Mouse (Mus musculus): ENCODE measurements around the gene Myh14.

The Myh14 gene

DNA sequence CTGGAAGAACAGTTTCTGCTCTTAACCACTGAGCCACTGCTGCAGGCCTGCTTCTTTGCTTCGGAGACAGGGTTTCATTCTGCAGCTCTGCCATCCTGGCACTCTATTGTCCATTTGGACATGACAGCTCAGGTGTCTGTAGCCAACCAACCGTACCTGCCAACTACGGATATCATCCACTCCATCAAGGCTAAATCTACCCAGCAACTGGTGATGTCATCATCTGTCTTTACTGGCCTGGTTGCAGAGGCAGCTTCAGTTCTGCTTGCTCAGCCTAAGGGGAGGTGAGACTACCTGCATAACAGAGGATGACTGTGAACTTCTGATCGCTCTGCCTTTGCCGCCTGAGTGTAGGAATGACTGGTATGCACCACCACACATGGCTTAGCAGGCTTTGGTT, 1.6 kb upstream of the Myh14 start:
- no peak for DNase-seq (ENCODE audit: low spot score in 2 of 2)

DNA sequence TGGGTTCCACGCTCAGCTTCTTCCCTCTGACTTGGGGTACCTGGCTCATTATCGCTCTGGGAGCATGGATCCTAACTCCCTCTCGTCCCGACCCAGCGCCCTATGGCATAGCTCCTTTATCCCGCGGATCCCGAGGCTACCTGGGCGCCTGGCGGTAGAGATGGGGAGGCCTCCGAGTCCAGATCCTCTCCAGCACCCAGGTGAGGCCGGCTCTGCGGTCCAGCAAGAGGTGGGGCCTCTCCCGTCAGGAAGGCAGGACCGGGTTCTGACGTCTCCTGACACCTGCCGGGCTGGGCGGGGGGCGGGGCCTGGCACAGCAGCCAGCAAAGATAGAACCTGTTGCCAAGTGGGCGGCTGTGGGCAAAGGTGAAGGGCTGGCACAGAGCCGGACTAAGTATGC, 1.5 kb downstream of the Myh14 start:
- no peak for DNase-seq (ENCODE audit: low spot score in 2 of 2)

GRCm38 (mm10) chr7:44667996-44668738, 2.5 kb downstream of the Myh14 start:
- DNase-seq (ENCODE audit: low spot score in 2 of 2): no peak

GRCm38 (mm10) chr7:44666462-44666861, 4.2 kb downstream of the Myh14 start:
- no peak for DNase-seq (ENCODE audit: low spot score in 2 of 2)

- DNase-seq (ENCODE audit: low spot score in 2 of 2): no peak
These were observed 5.9 kb downstream of the Myh14 start for GRCm38 (mm10) chr7:44664731-44665130.

DNA sequence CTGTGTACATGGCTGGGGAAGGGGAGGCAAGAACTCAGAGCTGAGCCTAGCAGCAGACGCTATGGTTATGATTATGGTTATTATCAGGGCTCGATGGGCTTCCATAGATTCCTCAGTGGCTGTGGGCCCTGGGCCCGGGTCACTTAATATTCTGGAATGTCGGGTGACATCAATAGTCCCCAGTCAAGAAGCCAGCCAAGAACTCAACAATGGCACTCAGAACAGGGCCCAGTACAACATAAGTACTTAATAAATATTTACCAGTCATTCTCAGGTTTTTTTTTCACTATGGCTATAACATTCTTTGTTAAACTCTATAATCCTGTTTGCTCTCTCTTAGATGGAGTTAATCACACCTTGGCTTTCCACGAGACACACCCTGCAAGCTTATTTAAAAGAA, 7.1 kb downstream of the Myh14 start:
- DNase-seq (ENCODE audit: low spot score in 2 of 2): no peak

DNA sequence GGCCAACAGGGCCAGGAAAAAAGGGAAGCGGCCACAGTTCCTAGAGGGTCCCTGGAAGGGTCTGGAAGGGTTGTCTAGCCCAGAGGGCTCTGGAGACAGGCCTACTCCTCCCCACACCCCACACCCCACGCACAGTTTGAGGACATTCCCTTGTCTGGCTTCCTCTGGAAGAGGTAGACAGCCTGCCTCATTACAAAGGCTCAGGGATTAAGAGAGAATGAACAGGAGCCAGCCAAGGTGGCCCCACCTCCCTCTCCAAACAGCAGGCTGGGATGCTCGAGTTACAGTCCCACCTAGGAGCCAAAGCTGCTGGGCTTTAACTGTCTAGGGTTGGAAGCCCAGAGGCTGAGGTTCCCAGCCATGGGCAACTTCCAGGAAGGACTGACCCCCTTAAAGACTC, 8.1 kb downstream of the Myh14 start:
- no peak for DNase-seq (ENCODE audit: low spot score in 2 of 2)

- no peak for DNase-seq (ENCODE audit: low spot score in 2 of 2)
These were observed 8.5 kb downstream of the Myh14 start for GRCm38 (mm10) chr7:44662168-44662567.

DNA sequence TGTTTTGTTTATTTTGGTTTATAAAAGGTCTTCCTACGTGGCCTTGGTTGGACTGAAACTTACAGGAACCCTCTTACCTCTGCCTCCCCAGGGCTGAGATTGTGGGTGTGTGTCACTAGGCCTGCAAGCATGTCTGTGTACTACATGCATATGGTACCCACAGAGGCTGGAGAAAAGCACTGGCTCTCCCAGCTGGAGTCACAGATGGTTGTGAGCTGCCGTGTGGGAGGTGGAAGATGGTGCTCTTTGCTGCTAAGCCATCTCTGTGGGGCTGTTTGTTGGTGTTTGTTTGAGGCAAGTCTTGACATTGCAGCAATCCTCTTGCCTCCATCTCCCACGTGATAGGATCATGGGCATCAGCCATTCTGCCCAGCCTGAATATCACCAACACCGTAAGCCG, 9.4 kb downstream of the Myh14 start:
- DNase-seq (ENCODE audit: low spot score in 2 of 2): no peak

DNA sequence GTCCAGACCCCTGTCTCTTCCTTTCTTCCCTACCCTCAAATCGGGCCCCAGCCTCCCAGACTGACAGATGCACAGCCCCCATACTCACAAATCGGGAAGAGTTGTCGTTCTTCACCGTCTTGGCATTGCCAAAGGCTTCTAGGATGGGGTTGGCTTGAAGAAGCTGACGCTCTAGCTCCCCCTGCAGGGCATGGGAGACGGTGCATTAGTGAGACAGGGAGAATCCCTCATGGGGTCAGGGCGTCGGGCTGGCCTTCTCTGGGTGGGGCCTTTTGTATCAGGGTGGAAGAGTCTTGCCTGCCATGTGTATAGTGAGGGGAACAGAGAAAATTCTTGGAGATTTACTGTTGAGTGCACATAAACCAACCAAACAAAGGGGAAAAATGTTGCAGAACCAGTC, 15.1 kb downstream of the Myh14 start:
- peak; percentile 56 to 84 for DNase-seq (ENCODE audit: low spot score in 2 of 2)

- DNase-seq (ENCODE audit: low spot score in 2 of 2): peak in 1 of 2 experiments; percentile 26
These were observed 16.9 kb downstream of the Myh14 start for GRCm38 (mm10) chr7:44653773-44654172.

DNA sequence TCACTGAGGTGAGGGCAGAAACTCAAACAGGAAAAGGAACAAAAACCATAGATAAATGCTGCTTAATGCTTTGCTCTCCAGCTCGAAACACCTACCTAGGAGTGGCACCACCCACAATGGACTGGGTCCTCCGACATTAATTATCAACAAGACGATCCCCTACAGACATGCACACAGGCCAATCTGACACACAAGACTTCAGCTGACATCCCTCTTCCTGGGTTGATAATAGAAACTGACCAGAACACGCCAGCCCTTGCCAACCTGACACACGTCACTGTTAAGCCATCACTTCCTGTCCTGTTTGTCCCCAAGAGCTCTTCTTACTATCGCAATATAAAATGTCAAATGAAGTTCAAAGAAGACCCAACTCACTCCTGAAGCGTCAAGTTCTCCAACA, 19.2 kb downstream of the Myh14 start:
- no peak for DNase-seq (ENCODE audit: low spot score in 2 of 2)

- DNase-seq (ENCODE audit: low spot score in 2 of 2): peak; percentile 32 to 82
These were observed 20.7 kb downstream of the Myh14 start for GRCm38 (mm10) chr7:44649990-44650389.

- no peak for DNase-seq (ENCODE audit: low spot score in 2 of 2)
These were observed 21.5 kb downstream of the Myh14 start for GRCm38 (mm10) chr7:44649094-44649610.

- DNase-seq (ENCODE audit: low spot score in 2 of 2): no peak
These were observed 22.9 kb downstream of the Myh14 start for GRCm38 (mm10) chr7:44647729-44648128.

GRCm38 (mm10) chr7:44647042-44647724, 23.5 kb downstream of the Myh14 start:
- DNase-seq (ENCODE audit: low spot score in 2 of 2): peak; percentile 64 to 84

- no peak for DNase-seq (ENCODE audit: low spot score in 2 of 2)
These were observed 24.7 kb downstream of the Myh14 start for GRCm38 (mm10) chr7:44645951-44646350.

DNA sequence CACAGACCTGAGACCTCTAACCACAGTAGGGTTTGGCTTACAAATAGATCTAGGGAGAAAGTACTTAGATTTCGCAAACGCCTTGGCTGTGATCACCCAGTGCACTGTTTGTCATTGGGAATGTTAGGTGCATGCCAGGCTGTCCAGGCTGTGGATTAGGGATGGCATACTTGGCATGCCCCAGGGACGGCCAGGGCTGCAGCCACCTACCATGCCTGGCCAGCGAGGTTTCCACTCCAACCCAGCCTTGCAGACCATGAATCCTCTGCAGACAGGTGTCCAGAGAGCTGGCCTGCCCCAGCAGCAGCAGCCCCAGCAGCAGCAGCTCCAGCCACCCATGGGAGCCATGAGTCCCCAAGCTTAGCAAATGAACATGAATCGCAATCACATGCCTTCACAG, 25.4 kb downstream of the Myh14 start:
- DNase-seq (ENCODE audit: low spot score in 2 of 2): no peak

DNA sequence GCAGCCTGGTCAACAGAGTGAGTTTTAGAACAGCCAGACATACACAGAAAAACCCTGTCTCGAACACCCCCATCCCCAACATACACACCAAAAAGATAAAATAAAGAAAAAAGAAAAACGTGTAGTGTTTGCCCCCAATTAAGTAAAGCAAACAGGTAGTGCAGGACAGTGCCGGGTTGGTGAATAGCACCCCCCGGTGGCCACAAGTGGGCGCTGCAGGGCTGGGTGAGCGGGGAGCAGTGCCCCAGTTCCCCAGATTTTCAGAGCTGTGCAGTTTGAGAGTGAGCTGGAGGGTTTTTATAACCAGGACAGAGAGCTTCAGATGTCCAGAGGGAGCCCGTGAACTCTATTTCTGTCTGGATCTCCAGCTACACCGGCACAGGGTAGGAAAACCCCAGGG, 28.8 kb downstream of the Myh14 start:
- peak; percentile 60 to 84 for DNase-seq (ENCODE audit: low spot score in 2 of 2)

- DNase-seq (ENCODE audit: low spot score in 2 of 2): no peak
These were observed 29.6 kb downstream of the Myh14 start for GRCm38 (mm10) chr7:44640843-44641605.

GRCm38 (mm10) chr7:44638663-44639062, 32.0 kb downstream of the Myh14 start:
- no peak for DNase-seq (ENCODE audit: low spot score in 2 of 2)

DNA sequence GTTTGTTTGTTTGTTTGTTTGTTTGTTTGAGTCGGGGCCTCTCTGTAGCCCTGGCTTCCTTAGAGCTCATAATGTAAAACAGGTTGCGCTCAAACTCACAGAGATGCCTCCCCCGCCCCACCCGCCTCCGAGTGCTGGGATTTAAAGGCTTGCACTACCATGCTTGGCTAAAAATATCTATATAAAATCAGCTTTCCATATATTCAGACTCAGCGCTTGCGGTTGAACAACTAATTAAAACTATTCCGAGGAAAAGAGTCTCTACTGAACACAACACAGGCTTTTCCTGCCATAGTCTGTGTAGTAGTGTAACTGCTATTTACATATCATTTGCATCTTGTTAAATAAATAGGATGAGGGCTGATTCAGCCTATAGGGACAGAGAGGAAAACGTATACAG, 34.0 kb downstream of the Myh14 start:
- DNase-seq (ENCODE audit: low spot score in 2 of 2): no peak

Measured in spleen, postnatal 4 days (tissue).